In genomic region chr6:117880394-117880838, GRCm38 (mm10) we compare ENCODE assay signal across 8 mouse cellular contexts. TPM values are rescaled to one million over a fixed set of nuclear protein-coding genes. Genes with fewer than 3 reads are reported as not detected.
A peak's percentile ranks its signal among the peaks of the same experiment; 100 is the strongest.
DNase-seq lines count a peak whose midpoint lies in the region; ATAC-seq lines count a peak whose summit lies in the region.

No protein-coding gene starts in this region.

- no peak for DNase-seq in lung, postnatal 36 days
- DNase-seq in retina, postnatal 1 day = peak; percentile 32
- no peak for DNase-seq in right cerebral cortex, postnatal 4 days
- DNase-seq in adrenal gland, postnatal 36 days = no peak

- no peak for ATAC-seq in lung, embryonic 15.5 days (ENCODE audit: borderline replicate concordance, extremely low read depth, low FRiP score, low TSS enrichment)
- ATAC-seq in embryonic facial prominence, embryonic 12.5 days (ENCODE audit: insufficient number of reproducible peaks, insufficient read depth, low FRiP score, low TSS enrichment) = no peak
- no peak for ATAC-seq in intestine, embryonic 15.5 days
- ATAC-seq in activated CD4-positive, CD25-positive, alpha-beta regulatory T cell, adult 4 months = no peak

- peaks cover 9% of the 10 kb centered on the region for H3K4me1 ChIP-seq in lung, embryonic 15.5 days
- H3K4me1 ChIP-seq in embryonic facial prominence, embryonic 12.5 days = peaks cover 5% of the 10 kb centered on the region; the same call in 1 of the 2 replicates
- H3K4me1 ChIP-seq in intestine, embryonic 15.5 days (replicated peaks) = no peaks in the 10 kb centered on the region

- peak overlapping the region; percentile 51 for H3K4me3 ChIP-seq in lung, embryonic 15.5 days
- H3K4me3 ChIP-seq in embryonic facial prominence, embryonic 12.5 days = peak overlapping the region; percentile 43
- peak overlapping the region; percentile 51 for H3K4me3 ChIP-seq in intestine, embryonic 15.5 days (replicated peaks)

- no peaks in the 10 kb centered on the region for H3K36me3 ChIP-seq in lung, embryonic 15.5 days
- H3K36me3 ChIP-seq in embryonic facial prominence, embryonic 12.5 days = no peaks in the 10 kb centered on the region
- no peaks in the 10 kb centered on the region for H3K36me3 ChIP-seq in intestine, embryonic 15.5 days

- WGBS in lung, embryonic 15.5 days = 33% methylated on average over 3 of the region's 3 CpGs
- 53% methylated on average over 3 of the region's 3 CpGs for WGBS in embryonic facial prominence, embryonic 12.5 days
- WGBS in intestine, embryonic 15.5 days = 39% methylated on average over 3 of the region's 3 CpGs

- peak overlapping the region; percentile 100 for H3K27ac ChIP-seq in lung, embryonic 15.5 days
- peak overlapping the region; percentile 98 for H3K27ac ChIP-seq in embryonic facial prominence, embryonic 12.5 days
- peak overlapping the region; percentile 99 for H3K27ac ChIP-seq in intestine, embryonic 15.5 days

- no peaks in the 10 kb centered on the region for H3K27me3 ChIP-seq in lung, embryonic 15.5 days
- no peaks in the 10 kb centered on the region for H3K27me3 ChIP-seq in embryonic facial prominence, embryonic 12.5 days
- no peaks in the 10 kb centered on the region for H3K27me3 ChIP-seq in intestine, embryonic 15.5 days (replicated peaks)

- H3K9me3 ChIP-seq in lung, embryonic 15.5 days = no peaks in the 10 kb centered on the region
- H3K9me3 ChIP-seq in embryonic facial prominence, embryonic 12.5 days = no peaks in the 10 kb centered on the region
- no peaks in the 10 kb centered on the region for H3K9me3 ChIP-seq in intestine, embryonic 15.5 days

- H3K4me2 ChIP-seq in lung, embryonic 15.5 days = peak overlapping the region; percentile 71
- peak overlapping the region; percentile 56 for H3K4me2 ChIP-seq in embryonic facial prominence, embryonic 12.5 days (replicated peaks)
- H3K4me2 ChIP-seq in intestine, embryonic 15.5 days (replicated peaks) = peak overlapping the region; percentile 78

- H3K9ac ChIP-seq in lung, embryonic 15.5 days = peak overlapping the region; percentile 53
- H3K9ac ChIP-seq in embryonic facial prominence, embryonic 12.5 days = no peak overlapping the region
- H3K9ac ChIP-seq in intestine, embryonic 15.5 days = peak overlapping the region; percentile 63; the same call in 1 of the 2 replicates

RNA-seq across cellular contexts. Expression of gene Zfp239, which starts 18.5 kb away (rescaled TPM):
- polyA plus RNA-seq in lung, embryonic 15.5 days (2015; fragmentation: Nextera tagmentation; extraction: Ambion mirVana) = 7.6 and 7.9 TPM in 2 replicates
- 15.7 and 19.2 TPM in 2 replicates for polyA plus RNA-seq in embryonic facial prominence, embryonic 12.5 days (2016; fragmentation: Nextera tagmentation; extraction: Ambion mirVana)
- polyA plus RNA-seq in intestine, embryonic 15.5 days (2015; fragmentation: Nextera tagmentation; extraction: Ambion mirVana) = 4.5 and 5.1 TPM in 2 replicates
- total RNA-seq in adrenal gland, postnatal 36 days (2021) = 1 to 10 TPM; 2.3 to 3.3 TPM
- 1 to 10 TPM; 4.1 TPM for polyA plus RNA-seq in activated CD4-positive, CD25-positive, alpha-beta regulatory T cell, adult 4 months (2017; shearing (Covaris generic))

RNA-seq across cellular contexts. Expression of gene Hnrnpf, which starts 19.7 kb away (rescaled TPM):
- polyA plus RNA-seq in lung, embryonic 15.5 days (2015; fragmentation: Nextera tagmentation; extraction: Ambion mirVana) = 788 and 807 TPM in 2 replicates
- polyA plus RNA-seq in embryonic facial prominence, embryonic 12.5 days (2016; fragmentation: Nextera tagmentation; extraction: Ambion mirVana) = 659 and 677 TPM in 2 replicates
- polyA plus RNA-seq in intestine, embryonic 15.5 days (2015; fragmentation: Nextera tagmentation; extraction: Ambion mirVana) = 791 and 835 TPM in 2 replicates
- 100 to 1,000 TPM; 380 to 388 TPM for total RNA-seq in adrenal gland, postnatal 36 days (2021)
- 100 to 1,000 TPM; 807 to 897 TPM for polyA plus RNA-seq in activated CD4-positive, CD25-positive, alpha-beta regulatory T cell, adult 4 months (2017; shearing (Covaris generic))

RNA-seq across cellular contexts. Expression of gene Zfp637, which starts 39.4 kb away (rescaled TPM):
- 146 and 148 TPM in 2 replicates for polyA plus RNA-seq in lung, embryonic 15.5 days (2015; fragmentation: Nextera tagmentation; extraction: Ambion mirVana)
- 175 and 182 TPM in 2 replicates for polyA plus RNA-seq in embryonic facial prominence, embryonic 12.5 days (2016; fragmentation: Nextera tagmentation; extraction: Ambion mirVana)
- 84.7 and 90.5 TPM in 2 replicates for polyA plus RNA-seq in intestine, embryonic 15.5 days (2015; fragmentation: Nextera tagmentation; extraction: Ambion mirVana)
- total RNA-seq in adrenal gland, postnatal 36 days (2021) = 10 to 100 TPM; 32.7 to 42.6 TPM
- polyA plus RNA-seq in activated CD4-positive, CD25-positive, alpha-beta regulatory T cell, adult 4 months (2017; shearing (Covaris generic)) = 10 to 100 TPM; 24.5 to 27.8 TPM

RNA-seq across cellular contexts. Expression of gene Fxyd4, which starts 57.1 kb away (rescaled TPM):
- 4.5 and 5.2 TPM in 2 replicates for polyA plus RNA-seq in lung, embryonic 15.5 days (2015; fragmentation: Nextera tagmentation; extraction: Ambion mirVana)
- polyA plus RNA-seq in embryonic facial prominence, embryonic 12.5 days (2016; fragmentation: Nextera tagmentation; extraction: Ambion mirVana) = 2.2 and 3.7 TPM in 2 replicates
- 1.8 and 3.2 TPM in 2 replicates for polyA plus RNA-seq in intestine, embryonic 15.5 days (2015; fragmentation: Nextera tagmentation; extraction: Ambion mirVana)
- not detected for total RNA-seq in adrenal gland, postnatal 36 days (2021)
- 1 to 10 TPM; 2.3 to 7.0 TPM for polyA plus RNA-seq in activated CD4-positive, CD25-positive, alpha-beta regulatory T cell, adult 4 months (2017; shearing (Covaris generic))
